Mouse (Mus musculus): ENCODE measurements around the gene Tmem254c. TPM values are rescaled to one million over a fixed set of nuclear protein-coding genes. Genes with fewer than 3 reads are reported as not detected.

Gene Tmem254c
- total and polyA plus RNA-seq, 3 experiments: 4.6 to 5.1 TPM; not detected in 1

Other genes with a start within 250 kb of the Tmem254c start
- gene Anxa11, start 225.2 kb downstream of the Tmem254c start, total RNA-seq (2021): 10 to 100 TPM; 77.9 to 82.4 TPM
- gene Anxa11, start 225.2 kb downstream of the Tmem254c start, polyA plus RNA-seq (2012; rRNA removed): 74.0 and 90.3 TPM in 2 replicates
- gene Plac9a, start 164.3 kb downstream of the Tmem254c start, total RNA-seq (2021): 1 to 10 TPM; 1.6 to 3.4 TPM
- 4.1 and 7.6 TPM in 2 replicates for gene Plac9a, start 164.3 kb downstream of the Tmem254c start, polyA plus RNA-seq (2012; rRNA removed)
- under 1 TPM; 0.23 to 0.73 TPM for gene Tmem254a, start 139.7 kb downstream of the Tmem254c start, total RNA-seq (2021)
- gene Tmem254a, start 139.7 kb downstream of the Tmem254c start, polyA plus RNA-seq (2012; rRNA removed): 0.94 and 1.3 TPM in 2 replicates
- not detected for gene Cphx1, start 129.1 kb downstream of the Tmem254c start, total RNA-seq (2021)
- not detected in 2 replicates for gene Cphx1, start 129.1 kb downstream of the Tmem254c start, polyA plus RNA-seq (2012; rRNA removed)
- not detected for gene Duxbl1, start 88.8 kb downstream of the Tmem254c start, total RNA-seq (2021)
- 0.23 TPM in 1 of 2 replicates, not detected in the other for gene Duxbl1, start 88.8 kb downstream of the Tmem254c start, polyA plus RNA-seq (2012; rRNA removed)
- 10 to 100 TPM; 15.9 to 20.6 TPM for gene Gm9780, start 24.6 kb downstream of the Tmem254c start, total RNA-seq (2021)
- 62.6 and 76.8 TPM in 2 replicates for gene Gm9780, start 24.6 kb downstream of the Tmem254c start, polyA plus RNA-seq (2012; rRNA removed)
- gene Cphx2, start 14.2 kb upstream of the Tmem254c start, total RNA-seq (2021): not detected
- gene Cphx2, start 14.2 kb upstream of the Tmem254c start, polyA plus RNA-seq (2012; rRNA removed): not detected in 2 replicates
- gene Cphx3, start 14.9 kb upstream of the Tmem254c start, total RNA-seq (2021): not detected
- gene Cphx3, start 14.9 kb upstream of the Tmem254c start, polyA plus RNA-seq (2012; rRNA removed): not detected in 2 replicates
- not detected for gene Duxbl2, start 51.0 kb upstream of the Tmem254c start, total RNA-seq (2021)
- 0.27 TPM in 1 of 2 replicates, not detected in the other for gene Duxbl2, start 51.0 kb upstream of the Tmem254c start, polyA plus RNA-seq (2012; rRNA removed)
- gene Plac9b, start 115.1 kb upstream of the Tmem254c start, total RNA-seq (2021): 10 to 100 TPM; 36.0 to 37.7 TPM
- gene Plac9b, start 115.1 kb upstream of the Tmem254c start, polyA plus RNA-seq (2012; rRNA removed): 43.4 and 81.1 TPM in 2 replicates
- gene Tmem254b, start 139.7 kb upstream of the Tmem254c start, total RNA-seq (2021): 1 to 10 TPM in 1 of 2 experiments, under 1 TPM in 1; 0.81 to 2.0 TPM
- gene Tmem254b, start 139.7 kb upstream of the Tmem254c start, polyA plus RNA-seq (2012; rRNA removed): 12.2 and 17.3 TPM in 2 replicates
- not detected for gene Duxbl3, start 190.6 kb upstream of the Tmem254c start, total RNA-seq (2021)
- 0.10 and 0.29 TPM in 2 replicates for gene Duxbl3, start 190.6 kb upstream of the Tmem254c start, polyA plus RNA-seq (2012; rRNA removed)

Measured in heart, adult 2 months (tissue).